Mouse (Mus musculus) ovary, adult 2 months (tissue): Measurements from ENCODE around the gene Srsf5. TPM values are rescaled to one million over a fixed set of nuclear protein-coding genes. Genes with fewer than 3 reads are reported as not detected.

Source experiments
- polyA plus RNA-seq: library from polyadenylated mRNA; depleted of rRNA; stranded (reverse); fragments of >200 nt; gene quantifications from 2 replicates; pipeline ENCODE4 v1.2.3, GENCODE M21; 2012; rRNA removed

Srsf5 gene
- polyA plus RNA-seq: 340 and 504 TPM in 2 replicates

GRCm38 (mm10) chr12:80945334-80945995, at the start of gene Srsf5:
Gene Srsf5, plus strand, starts transcription at chr12:80945504.

GRCm38 (mm10) chr12:80968605-80969004, 23.3 kb downstream of the Srsf5 start, which contains the start of gene Slc10a1:
Gene Slc10a1, minus strand, starts transcription at chr12:80968705.

Other genes with a start within 250 kb of the Srsf5 start
- 0.12 and 0.19 TPM in 2 replicates for gene Ccdc177, start 184.8 kb upstream of the Srsf5 start, polyA plus RNA-seq
- 78.9 and 89.9 TPM in 2 replicates for gene Susd6, start 155.0 kb upstream of the Srsf5 start, polyA plus RNA-seq
- gene Slc10a1, start 23.2 kb downstream of the Srsf5 start, polyA plus RNA-seq: 0.26 and 0.36 TPM in 2 replicates
- 76.9 and 98.6 TPM in 2 replicates for gene Smoc1, start 81.3 kb downstream of the Srsf5 start, polyA plus RNA-seq